Mouse (Mus musculus): ENCODE results near the gene Ptrh2. TPM values are rescaled to one million over a fixed set of nuclear protein-coding genes. Genes with fewer than 3 reads are reported as not detected.
"Not testable (repeated sequence)": the region's sequence is repeated elsewhere in the genome, so short reads cannot be mapped to it uniquely, and the experiment has no call there.

Ptrh2 gene
- polyA plus RNA-seq, 1 experiment from 2014 or later: 16.2 TPM

DNA sequence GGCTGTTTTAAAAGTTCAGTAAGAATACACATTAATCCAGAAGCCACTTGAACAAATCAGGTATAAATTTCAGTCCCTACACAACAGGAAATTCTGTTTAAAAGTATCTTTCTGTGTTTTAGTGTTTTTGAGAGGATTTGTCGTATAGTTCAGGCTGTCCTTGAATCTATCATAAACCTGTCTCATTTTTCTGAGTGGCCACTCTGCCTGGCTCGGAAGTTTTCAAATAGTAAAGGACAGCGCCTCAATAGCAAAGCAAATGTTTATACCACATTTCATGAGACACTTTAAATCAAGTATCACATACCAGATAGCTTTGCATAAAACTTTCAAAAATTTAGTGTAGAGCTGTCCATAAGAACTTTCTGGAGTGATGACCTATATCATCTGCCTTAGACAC is 34.6 kb downstream of the Ptrh2 start:
- ATAC-seq (no peak), DNase-seq (ENCODE audit: low read depth, low spot score) (no peak)
- in situ Hi-C loops (cut with MboI; ENCODE audit: low pct_unique_long_range_greater_than_20kb): no loop called here
- POLR2A ChIA-PET: interaction anchor here (0.8 kb wide), 1 partner anchor 25 kb away, joined by 3 read pairs; no protein-coding TSS in a partner anchor
- TF ChIP-seq CTCF (IDR thresholded peaks at IDR 0.05): no peak
- H3K27me3 ChIP-seq: no peaks in the 10 kb centered on the region
- CTCF ChIA-PET: interaction anchor here (1.0 to 1.1 kb wide), 2 partner anchors 33 to 118 kb away, joined by 3 read pairs; no protein-coding TSS in a partner anchor

DNA sequence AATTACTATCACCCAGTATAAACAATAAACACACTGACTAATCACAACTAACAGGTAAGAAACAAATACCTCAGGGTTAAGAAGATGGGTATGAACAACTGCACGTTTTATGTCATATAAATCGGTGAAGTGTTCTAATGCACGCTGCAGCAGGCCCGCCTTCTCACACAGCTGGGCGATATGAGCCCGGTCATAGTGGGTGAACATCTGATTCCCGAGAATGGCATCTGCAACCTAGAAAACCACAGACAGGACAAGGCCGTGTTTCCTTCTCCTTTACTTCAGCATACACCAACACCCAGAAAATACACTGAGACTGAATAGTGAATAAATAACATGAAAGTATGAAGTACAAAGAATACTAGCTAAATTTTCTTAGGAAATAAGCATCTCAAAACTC is 35.6 kb downstream of the Ptrh2 start:
- H3K27me3 ChIP-seq: no peaks in the 10 kb centered on the region
- ATAC-seq (no peak), DNase-seq (ENCODE audit: low read depth, low spot score) (no peak)
- CTCF ChIA-PET: interaction anchor here (1.1 kb wide), 1 partner anchor 117 kb away, joined by 3 read pairs; no protein-coding TSS in a partner anchor
- POLR2A ChIA-PET: interaction anchor here (0.8 kb wide), 1 partner anchor 26 kb away, joined by 3 read pairs; no protein-coding TSS in a partner anchor
- in situ Hi-C loops (cut with MboI; ENCODE audit: low pct_unique_long_range_greater_than_20kb): no loop called here
- TF ChIP-seq CTCF (IDR thresholded peaks at IDR 0.05): no peak

DNA sequence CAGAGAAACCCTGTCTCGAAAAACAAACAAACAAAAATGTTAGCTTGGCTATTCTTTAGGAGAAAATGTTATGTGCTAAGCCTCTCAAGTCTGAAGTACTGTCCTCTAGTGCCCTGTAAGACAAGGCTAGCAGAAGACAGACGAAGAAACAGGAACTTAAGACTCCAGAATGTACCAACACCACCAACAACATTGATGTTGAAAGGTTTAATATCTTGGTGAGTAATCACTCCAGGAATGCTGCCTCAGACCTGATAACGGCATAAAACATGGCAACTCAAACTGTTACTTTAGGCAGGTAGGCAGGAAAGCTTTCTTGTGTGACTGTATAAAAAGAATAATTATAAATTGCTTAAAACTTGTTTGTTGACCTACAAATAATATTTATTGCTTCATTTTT is 40.2 kb downstream of the Ptrh2 start:
- DNase-seq (ENCODE audit: low read depth, low spot score) (no peak), ATAC-seq (no peak)
- ChIA-PET CTCF (no interaction called here), POLR2A (interaction anchor here (1.3 kb wide), 1 partner anchor 32 kb away, joined by 3 read pairs; no protein-coding TSS in a partner anchor)
- no peaks in the 10 kb centered on the region for H3K27me3 ChIP-seq
- no peak for TF ChIP-seq CTCF (IDR thresholded peaks at IDR 0.05)
- in situ Hi-C loops (cut with MboI; ENCODE audit: low pct_unique_long_range_greater_than_20kb): no loop called here

DNA sequence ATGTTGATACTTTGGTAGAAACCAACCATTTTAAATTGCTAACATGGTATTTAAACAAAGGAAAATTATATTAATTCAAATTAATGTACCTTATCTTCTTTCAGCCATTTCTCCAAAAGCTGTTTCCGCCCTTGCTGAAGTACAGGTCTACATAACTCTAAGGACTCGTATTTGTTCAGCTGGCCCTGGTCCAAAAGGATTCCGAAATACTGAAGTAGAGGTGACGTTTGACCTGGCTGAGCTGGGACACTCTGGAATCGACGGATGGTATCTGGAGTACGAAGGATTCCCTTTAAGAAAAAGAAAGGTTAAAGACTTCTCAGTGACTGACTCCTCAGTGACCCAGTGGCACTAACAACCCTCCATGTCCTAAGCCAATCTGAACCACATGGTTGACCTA is 41.2 kb downstream of the Ptrh2 start:
- H3K27me3 ChIP-seq: no peaks in the 10 kb centered on the region
- in situ Hi-C loops (cut with MboI; ENCODE audit: low pct_unique_long_range_greater_than_20kb): no loop called here
- ChIA-PET CTCF (interaction anchor here (0.7 kb wide), 1 partner anchor 11 kb away, joined by 4 read pairs; no protein-coding TSS in a partner anchor), POLR2A (no interaction called here)
- DNase-seq (ENCODE audit: low read depth, low spot score) (no peak), ATAC-seq (no peak)
- no peak for TF ChIP-seq CTCF (IDR thresholded peaks at IDR 0.05)

DNA sequence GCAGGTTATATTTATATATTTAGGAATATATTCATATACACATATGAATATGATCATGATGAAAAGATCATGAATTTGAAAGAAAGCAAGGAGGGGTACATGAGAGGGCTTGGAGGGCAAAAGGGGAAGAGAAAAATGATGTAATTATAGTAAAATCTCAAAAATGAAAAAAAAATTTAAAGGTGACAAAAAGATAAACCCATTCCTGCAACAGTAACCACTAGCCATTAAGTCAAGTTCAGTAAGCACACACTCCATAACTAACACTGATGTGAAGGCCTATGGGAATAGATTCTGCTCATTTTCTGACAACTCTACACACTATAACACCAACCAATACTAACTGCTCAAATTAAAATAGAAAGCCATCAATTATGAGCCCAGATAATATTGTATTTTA is 41.8 kb downstream of the Ptrh2 start:
- H3K27me3 ChIP-seq: no peaks in the 10 kb centered on the region
- ChIA-PET CTCF (no interaction called here), POLR2A (no interaction called here)
- ATAC-seq (no peak), DNase-seq (ENCODE audit: low read depth, low spot score) (no peak)
- in situ Hi-C loops (cut with MboI; ENCODE audit: low pct_unique_long_range_greater_than_20kb): no loop called here
- TF ChIP-seq CTCF (IDR thresholded peaks at IDR 0.05): no peak

DNA sequence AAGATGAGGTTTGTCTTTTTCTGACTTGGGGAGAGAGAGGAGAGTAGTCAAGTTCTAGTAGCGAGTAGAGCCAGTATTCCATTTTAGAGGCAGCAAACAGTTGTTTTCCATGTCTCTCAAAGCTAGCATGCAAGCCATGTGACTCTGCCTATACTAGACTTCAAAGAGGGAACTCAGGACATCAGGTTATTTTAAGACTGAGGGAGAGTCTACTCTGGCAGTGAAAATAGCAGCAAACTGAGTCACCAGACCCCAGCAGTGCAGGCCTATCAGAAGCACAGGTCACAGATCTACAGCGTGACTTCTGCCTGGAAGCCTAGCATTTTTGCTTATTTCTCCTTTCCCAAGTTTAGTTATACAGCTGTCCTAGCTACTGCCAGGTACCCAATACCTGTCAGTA is 47.7 kb downstream of the Ptrh2 start:
- POLR2A ChIA-PET: interaction anchor here (1.8 kb wide), 1 partner anchor 26 kb away, joined by 8 read pairs; the partner anchor contains the start of gene Cltc
- DNase-seq (ENCODE audit: low read depth, low spot score) (peak; percentile 62), ATAC-seq (peak; percentile 74)
- TF ChIP-seq CTCF (IDR thresholded peaks at IDR 0.05): no peak
- in situ Hi-C loops (cut with MboI; ENCODE audit: low pct_unique_long_range_greater_than_20kb): no loop called here
- no peaks in the 10 kb centered on the region for H3K27me3 ChIP-seq
- CTCF ChIA-PET: interaction anchor here (1.0 to 1.2 kb wide), 2 partner anchors 16 to 105 kb away, joined by 3 read pairs; no protein-coding TSS in a partner anchor

DNA sequence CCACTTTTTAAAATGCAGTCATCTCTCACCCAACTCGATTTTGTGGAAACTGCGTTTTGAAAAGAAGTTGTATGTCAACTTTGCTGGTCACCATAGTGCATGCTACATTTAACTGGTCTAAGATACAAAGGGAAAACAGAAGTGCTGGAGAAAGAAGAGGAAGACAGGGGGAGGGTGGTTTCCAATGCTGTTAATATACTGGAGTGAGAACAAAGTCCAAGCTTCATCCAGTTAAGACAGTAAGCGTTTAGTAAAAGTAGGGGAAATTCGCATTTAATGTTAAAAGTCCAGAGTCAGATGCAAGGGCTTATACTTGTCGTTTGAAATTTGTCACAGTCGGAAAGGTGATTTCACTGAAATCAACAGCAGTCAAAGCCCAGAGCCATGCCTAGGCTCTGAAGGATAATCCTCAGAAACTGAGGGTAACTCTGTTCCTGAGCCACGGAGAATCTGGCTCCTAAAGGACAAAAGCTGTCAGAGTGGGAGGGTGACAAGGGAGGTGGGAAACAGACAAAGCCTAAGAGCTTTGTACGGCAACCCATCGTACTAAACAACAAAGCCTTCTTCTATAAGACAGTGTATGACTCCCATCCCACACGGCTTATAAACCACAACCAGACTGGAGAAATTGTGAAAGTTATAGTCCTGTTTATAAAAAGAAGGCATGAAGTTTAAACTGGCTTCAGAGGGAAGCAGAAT is 50.6 kb downstream of the Ptrh2 start:
- CTCF ChIA-PET: interaction anchor here (1.6 to 2.1 kb wide), 3 partner anchors 15 to 24 kb away, joined by 3 to 8 read pairs (median 4); no protein-coding TSS in a partner anchor
- POLR2A ChIA-PET: interaction anchor here (1.0 to 2.4 kb wide), 2 partner anchors 23 kb away, joined by 3 to 10 read pairs; partner anchors contain the start of gene Cltc
- in situ Hi-C loops (cut with MboI; ENCODE audit: low pct_unique_long_range_greater_than_20kb): no loop called here
- no peak for TF ChIP-seq CTCF (IDR thresholded peaks at IDR 0.05)
- DNase-seq (ENCODE audit: low read depth, low spot score): no peak
- ATAC-seq: no peak
- H3K27me3 ChIP-seq: no peaks in the 10 kb centered on the region

DNA sequence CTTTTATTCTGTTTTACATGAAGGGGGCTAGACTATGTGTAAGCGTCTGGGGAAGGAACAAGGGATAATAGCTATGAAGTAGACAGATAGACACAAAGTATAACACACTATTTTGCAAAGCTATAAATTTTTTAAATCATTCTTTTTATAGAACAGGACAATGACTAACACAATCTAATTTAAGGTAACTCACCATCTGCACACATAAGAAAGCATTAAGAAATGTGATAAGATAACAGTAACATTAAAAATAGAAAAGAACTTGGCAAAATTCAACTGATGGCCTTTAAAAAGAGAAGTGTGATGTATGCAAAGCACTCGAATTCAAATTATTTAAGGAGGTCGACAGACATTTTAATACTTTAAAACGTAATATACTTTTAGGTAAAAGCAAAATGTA is 51.2 kb downstream of the Ptrh2 start:
- POLR2A ChIA-PET: interaction anchor here (1.0 to 2.4 kb wide), 2 partner anchors 22 to 24 kb away, joined by 3 to 10 read pairs; partner anchors contain the start of gene Cltc
- DNase-seq (ENCODE audit: low read depth, low spot score): no peak
- in situ Hi-C loops (cut with MboI; ENCODE audit: low pct_unique_long_range_greater_than_20kb): no loop called here
- CTCF ChIA-PET: interaction anchor here (1.3 to 2.1 kb wide), 4 partner anchors 10 to 23 kb away, joined by 4 to 8 read pairs (median 4); no protein-coding TSS in a partner anchor
- H3K27me3 ChIP-seq: no peaks in the 10 kb centered on the region
- ATAC-seq: no peak
- no peak for TF ChIP-seq CTCF (IDR thresholded peaks at IDR 0.05)

DNA sequence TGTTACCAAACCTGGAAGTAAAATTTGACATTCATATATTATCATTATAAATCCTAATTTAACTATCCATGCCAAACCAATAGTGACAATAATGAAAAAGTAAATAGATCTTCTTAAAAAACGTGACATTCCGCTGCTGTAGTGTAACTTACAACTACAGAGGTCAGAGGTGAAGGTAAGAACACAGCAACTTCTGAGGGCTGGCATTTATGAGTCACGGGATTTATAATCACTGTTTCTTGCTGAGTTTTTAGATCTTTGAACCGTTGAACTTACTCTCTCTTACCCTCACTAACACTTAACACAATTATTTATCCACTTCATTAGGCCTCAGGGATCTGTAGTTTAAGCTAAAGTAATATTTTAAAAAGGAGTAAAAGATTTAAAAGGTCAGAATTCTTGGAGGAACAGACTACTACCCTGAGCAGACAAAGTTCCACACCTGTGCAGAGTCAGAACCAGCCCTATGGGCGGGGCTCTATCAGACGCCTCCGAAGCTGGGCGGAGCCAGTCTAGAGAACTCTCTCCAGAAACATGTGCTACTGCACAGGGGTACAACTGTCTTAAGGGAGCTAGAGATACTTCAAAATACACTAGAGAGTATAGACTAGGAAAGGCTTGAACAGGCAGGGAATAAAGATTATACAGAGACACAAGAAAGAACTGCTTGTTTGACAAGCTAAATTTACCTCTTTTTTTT is 53.7 kb downstream of the Ptrh2 start:
- TF ChIP-seq CTCF (IDR thresholded peaks at IDR 0.05): no peak
- DNase-seq (ENCODE audit: low read depth, low spot score) (no peak), ATAC-seq (no peak)
- POLR2A ChIA-PET: interaction anchor here (1.0 kb wide), 1 partner anchor 13 kb away, joined by 3 read pairs; no protein-coding TSS in a partner anchor
- no peaks in the 10 kb centered on the region for H3K27me3 ChIP-seq
- in situ Hi-C loops (cut with MboI; ENCODE audit: low pct_unique_long_range_greater_than_20kb): no loop called here
- CTCF ChIA-PET: interaction anchor here (1.4 to 2.0 kb wide), 2 partner anchors 17 to 23 kb away, joined by 4 to 7 read pairs; no protein-coding TSS in a partner anchor

DNA sequence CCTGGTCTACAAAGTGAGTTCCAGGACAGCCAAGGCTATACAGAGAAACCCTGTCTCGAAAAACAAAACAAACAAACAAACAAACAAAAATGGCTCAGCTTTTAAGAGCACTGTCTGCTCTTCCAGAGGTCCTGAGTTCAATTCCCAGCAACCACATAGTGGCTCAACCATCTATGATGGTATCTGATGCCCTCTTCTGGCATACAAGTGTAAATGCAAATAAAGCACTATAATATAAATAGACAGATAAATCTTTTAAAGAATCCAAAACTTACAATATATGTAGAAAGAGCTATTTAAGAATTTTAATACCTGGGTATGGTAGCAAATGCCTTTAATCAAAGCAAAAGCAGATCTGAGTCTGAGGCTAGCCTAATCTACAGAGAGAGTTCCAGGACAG is 54.5 kb downstream of the Ptrh2 start:
- ATAC-seq; in situ Hi-C loops (cut with MboI; ENCODE audit: low pct_unique_long_range_greater_than_20kb); DNase-seq (ENCODE audit: low read depth, low spot score); H3K27me3 ChIP-seq: not testable (repeated sequence)
- peak; percentile 46 for TF ChIP-seq CTCF (IDR thresholded peaks at IDR 0.05)
- ChIA-PET POLR2A (interaction anchor here (1.0 to 1.3 kb wide), 2 partner anchors 10 to 12 kb away, joined by 3 to 7 read pairs; no protein-coding TSS in a partner anchor), CTCF (interaction anchor here (0.9 to 2.0 kb wide), 6 partner anchors 11 to 42 kb away, joined by 3 to 7 read pairs (median 4); no protein-coding TSS in a partner anchor)

All from Patski (cell line).